In genomic region chr1:138130145-138130544, GRCm38 (mm10) we compare ENCODE assay signal across 11 mouse cellular contexts. TPM values are rescaled to one million over a fixed set of nuclear protein-coding genes. Genes with fewer than 3 reads are reported as not detected.
A peak's percentile ranks its signal among the peaks of the same experiment; 100 is the strongest.
DNase-seq lines count a peak whose midpoint lies in the region; ATAC-seq lines count a peak whose summit lies in the region.
"Had no signal": no experiment of that assay in that cellular context is flagged by ENCODE, and none has a peak within 500 bp of the region (broad histone marks: within the 10 kb centered on the region; RNA-seq: fewer than 3 reads in every experiment).

No protein-coding gene starts in this region.

- peak; percentile 76 for ATAC-seq in midbrain, embryonic 15.5 days (replicated peaks)

- no peak overlapping the region for H3K27ac ChIP-seq in midbrain, embryonic 15.5 days
- H3K27ac ChIP-seq: neural tube, embryonic 12.5 days had no signal

- no peak overlapping the region for H3K4me2 ChIP-seq in midbrain, embryonic 15.5 days
- H3K4me2 ChIP-seq: neural tube, embryonic 12.5 days had no signal

- 27% methylated on average over 4 of the region's 4 CpGs for WGBS in midbrain, embryonic 15.5 days

- peaks cover 5% of the 10 kb centered on the region for H3K4me1 ChIP-seq in midbrain, embryonic 15.5 days
- H3K4me1 ChIP-seq: neural tube, embryonic 12.5 days had no signal

- H3K4me3 ChIP-seq in midbrain, embryonic 15.5 days = no peak overlapping the region
- H3K4me3 ChIP-seq: neural tube, embryonic 12.5 days had no signal

- DNase-seq in kidney, adult 9 months = peak; percentile 33
- no peak for DNase-seq in kidney, postnatal 25 days
- peak; percentile 75 for DNase-seq in CD4-positive, CD25-positive, alpha-beta regulatory T cell, adult 2 months (ENCODE audit: low read depth, low spot score)
- peak; percentile 50 for DNase-seq in NIH3T3 (ENCODE audit: low read depth)
- DNase-seq in urinary bladder, postnatal 4 days (ENCODE audit: low spot score in 2 of 2) = no peak
- no peak for DNase-seq in heart, postnatal 14 days
- DNase-seq: cerebellum, adult 8-10 months; layer of hippocampus, postnatal 36 days; lung, adult 2 months had no signal

- H3K9ac ChIP-seq in midbrain, embryonic 15.5 days = no peak overlapping the region
- H3K9ac ChIP-seq: neural tube, embryonic 12.5 days had no signal

- H3K9me3 ChIP-seq in midbrain, embryonic 15.5 days = no peaks in the 10 kb centered on the region
- H3K9me3 ChIP-seq: neural tube, embryonic 12.5 days had no signal

- intact Hi-C loops in heart, postnatal 14 days (cut with DNase I) = no loop called here

- H3K36me3 ChIP-seq in midbrain, embryonic 15.5 days (replicated peaks) = no peaks in the 10 kb centered on the region
- H3K36me3 ChIP-seq: neural tube, embryonic 12.5 days had no signal

- H3K27me3 ChIP-seq in midbrain, embryonic 15.5 days (replicated peaks) = no peaks in the 10 kb centered on the region
- H3K27me3 ChIP-seq: neural tube, embryonic 12.5 days had no signal

RNA-seq across cellular contexts. Expression of gene Ptprc, which starts 45.4 kb away (rescaled TPM):
- 1.1 and 1.2 TPM in 2 replicates for polyA plus RNA-seq in midbrain, embryonic 15.5 days (2015; fragmentation: Nextera tagmentation; extraction: Ambion mirVana)
- total RNA-seq in heart, postnatal 14 days (2021) = 10 to 100 TPM in 1 of 2 experiments, 1 to 10 TPM in 1; 4.9 to 19.1 TPM

Comparison
In these comparisons a context has a peak if more than half of its experiments do, and no peak if none do; other contexts are left out.
1. DNase-seq: peak in kidney, adult 9 months (single experiment), CD4-positive, CD25-positive, alpha-beta regulatory T cell, adult 2 months (single experiment) and NIH3T3 (single experiment); none in kidney, postnatal 25 days (0 of 2), urinary bladder, postnatal 4 days (0 of 2) and heart, postnatal 14 days (0 of 2).